Mouse (Mus musculus): ENCODE measurements at regions not wholly inside any gene's neighbourhood (a gene's known extent, or its start where the extent isn't known, plus 50 kb on each side); places are given as distances from the start of the nearest gene placed in this dataset.

DNA sequence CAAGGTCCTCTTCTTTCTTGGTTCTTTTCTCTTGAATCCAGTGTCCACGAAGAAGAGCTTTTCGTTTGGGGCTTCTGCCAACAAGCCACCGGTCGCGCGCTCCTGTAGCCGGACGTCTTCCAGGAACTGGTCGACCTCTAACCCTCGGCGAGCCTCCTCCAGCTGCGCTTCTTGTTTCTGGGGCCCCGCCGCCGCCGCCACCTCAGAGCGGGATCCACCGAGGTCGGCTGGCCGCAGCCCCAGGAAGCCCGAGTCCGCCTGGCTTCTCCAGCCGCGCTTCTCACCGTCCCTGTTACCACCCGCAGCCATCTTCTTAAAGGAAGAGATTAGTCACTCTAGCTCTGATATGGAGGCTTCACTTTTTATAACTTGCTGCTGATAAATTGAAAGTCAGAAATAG is 118.6 kb upstream of the Gm37988 start:
- H3K36me3 ChIP-seq = no peaks in the 10 kb centered on the region
- H3K9ac ChIP-seq (replicated peaks) = no peak overlapping the region
- H3K9me3 ChIP-seq = no peaks in the 10 kb centered on the region
- no peak for ATAC-seq (ENCODE audit: low FRiP score, low read depth)
- H3K27me3 ChIP-seq = no peaks in the 10 kb centered on the region
- H3K4me3 ChIP-seq = peak overlapping the region; percentile 10; the same call in 1 of the 2 replicates
- peak overlapping the region; percentile 37 for H3K4me2 ChIP-seq (replicated peaks)
- WGBS = 17% methylated on average over 26 of the region's 26 CpGs
- H3K27ac ChIP-seq (replicated peaks) = no peak overlapping the region
- 0 out of 2 replicates have a peak, but pooled peaks cover 2% of the 10 kb centered on the region for H3K4me1 ChIP-seq

DNA sequence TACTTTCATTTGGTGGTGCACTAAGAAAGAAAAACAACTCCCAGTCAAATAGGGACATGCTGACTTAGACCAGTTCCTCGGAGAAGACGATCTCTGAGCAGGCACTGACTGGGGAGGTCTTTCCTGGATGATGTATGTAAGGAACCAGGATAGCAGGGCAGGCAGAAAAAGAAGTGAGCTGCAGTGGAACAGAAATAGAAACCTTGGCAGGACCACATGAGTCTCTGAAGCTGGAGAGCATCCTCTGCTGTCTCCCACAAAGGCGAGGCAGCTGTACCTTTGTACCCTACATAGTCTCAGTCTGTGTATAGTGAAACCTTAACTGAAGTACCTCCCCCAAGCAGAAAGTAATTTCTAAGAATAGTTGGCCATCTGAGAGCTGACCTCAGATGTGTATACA is 104.4 kb upstream of the Gm37988 start:
- Histone ChIP-seq H3K4me3 (no peak overlapping the region), H3K4me2 (replicated peaks) (no peak overlapping the region), H3K9me3 (no peaks in the 10 kb centered on the region), H3K4me1 (no peaks in the 10 kb centered on the region), H3K27me3 (no peaks in the 10 kb centered on the region), H3K27ac (replicated peaks) (no peak overlapping the region), H3K36me3 (no peaks in the 10 kb centered on the region), H3K9ac (replicated peaks) (no peak overlapping the region)
- no peak for ATAC-seq (ENCODE audit: low FRiP score, low read depth)
- WGBS = 85% methylated on average over 3 of the region's 3 CpGs

DNA sequence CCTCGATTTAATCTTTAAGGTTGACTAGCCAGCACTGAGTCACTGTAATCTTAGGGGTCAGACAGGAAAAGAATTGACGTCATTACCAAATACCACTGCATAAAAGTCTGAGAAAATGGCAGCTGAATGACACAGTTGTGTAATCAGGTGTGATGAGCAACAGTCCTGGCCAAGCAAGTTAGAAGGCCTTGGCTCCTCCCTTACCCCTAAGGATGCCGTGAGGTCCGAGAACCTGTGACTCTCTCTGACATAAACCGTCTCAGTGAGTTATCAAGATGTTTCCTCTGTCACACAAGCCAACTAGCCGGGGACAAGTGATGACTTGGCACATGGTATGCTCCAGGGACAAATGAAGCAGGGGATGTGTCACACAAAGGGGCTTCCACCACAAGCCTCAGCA is 101.5 kb upstream of the Gm37988 start:
- Histone ChIP-seq H3K27me3 (no peaks in the 10 kb centered on the region), H3K36me3 (no peaks in the 10 kb centered on the region), H3K9ac (replicated peaks) (no peak overlapping the region), H3K9me3 (no peaks in the 10 kb centered on the region), H3K4me3 (no peak overlapping the region), H3K4me1 (no peaks in the 10 kb centered on the region), H3K4me2 (replicated peaks) (no peak overlapping the region), H3K27ac (replicated peaks) (no peak overlapping the region)
- ATAC-seq (ENCODE audit: low FRiP score, low read depth) = no peak
- 81% methylated on average over 6 of the region's 6 CpGs for WGBS

DNA sequence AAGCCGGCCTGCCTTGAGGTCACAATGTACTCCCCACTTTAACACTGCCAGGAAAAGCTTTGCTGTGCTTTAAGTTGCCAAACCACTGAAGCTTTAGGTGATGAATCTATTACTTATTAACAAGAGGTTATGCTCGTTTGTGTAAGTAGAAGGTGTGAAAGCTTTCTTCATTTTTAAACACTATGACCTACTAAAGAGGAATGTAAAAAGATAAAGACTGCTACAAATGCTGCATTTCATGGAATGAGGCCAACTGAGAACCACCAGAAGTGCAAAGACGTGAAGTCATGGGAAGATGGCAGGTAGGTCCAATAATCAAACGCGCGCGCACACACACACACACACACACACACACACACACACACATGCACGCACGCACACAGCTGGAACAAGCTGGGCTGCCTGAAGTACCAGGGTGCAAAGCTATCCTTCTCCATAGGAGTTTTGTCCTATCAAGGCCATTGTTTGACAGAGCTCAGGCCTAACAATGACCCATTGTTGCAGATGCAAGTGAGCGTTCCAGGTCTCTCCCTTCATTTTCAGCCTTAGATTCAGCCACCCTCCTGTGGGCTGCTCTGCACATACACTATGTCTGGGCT is 85.3 kb upstream of the Gm37988 start:
- Histone ChIP-seq H3K4me2 (replicated peaks) (no peak overlapping the region), H3K4me3 (no peak overlapping the region), H3K27me3 (no peaks in the 10 kb centered on the region), H3K9ac (replicated peaks) (no peak overlapping the region), H3K4me1 (no peaks in the 10 kb centered on the region), H3K27ac (replicated peaks) (no peak overlapping the region), H3K9me3 (no peaks in the 10 kb centered on the region), H3K36me3 (no peaks in the 10 kb centered on the region)
- ATAC-seq (ENCODE audit: low FRiP score, low read depth) = no peak
- WGBS = 81% methylated on average over 10 of the region's 10 CpGs

All from midbrain, embryonic 12.5 days (tissue).